Mouse (Mus musculus) adipocyte (in vitro differentiated cells): ENCODE data around the gene Pea15a.

ENCODE experiments used
- DNase-seq: peaks from one replicate; pipeline ENCODE4 v3.0.0-alpha.2; 2016; ENCODE audit warnings: low spot score

Pea15a gene

GRCm38 (mm10) chr1:172204814-172205740 lies 1.5 kb downstream of the Pea15a start:
- DNase-seq: no peak

- no peak for DNase-seq
Measured at GRCm38 (mm10) chr1:172204033-172204813, 2.4 kb downstream of the Pea15a start.

DNA sequence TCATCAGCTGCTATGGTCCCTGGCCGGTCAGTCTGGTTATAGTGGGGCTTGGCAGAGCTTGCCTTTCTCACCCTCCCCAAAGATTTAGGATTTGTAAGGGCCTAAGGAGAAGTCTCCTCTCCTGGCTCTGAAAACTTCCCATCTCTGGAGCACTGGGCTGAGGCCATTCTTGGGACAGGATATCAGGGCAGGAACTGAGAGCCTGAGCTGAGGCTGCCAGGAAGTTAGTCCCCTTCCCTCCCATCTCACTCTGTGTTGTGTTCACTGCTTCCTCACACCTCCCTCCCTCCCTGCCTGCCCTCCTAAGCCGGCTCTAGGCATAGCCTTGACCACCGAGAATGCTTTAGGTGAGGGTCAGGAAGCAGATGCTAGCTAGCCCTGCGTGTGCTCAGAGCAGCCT lies 3.0 kb downstream of the Pea15a start:
- no peak for DNase-seq

DNA sequence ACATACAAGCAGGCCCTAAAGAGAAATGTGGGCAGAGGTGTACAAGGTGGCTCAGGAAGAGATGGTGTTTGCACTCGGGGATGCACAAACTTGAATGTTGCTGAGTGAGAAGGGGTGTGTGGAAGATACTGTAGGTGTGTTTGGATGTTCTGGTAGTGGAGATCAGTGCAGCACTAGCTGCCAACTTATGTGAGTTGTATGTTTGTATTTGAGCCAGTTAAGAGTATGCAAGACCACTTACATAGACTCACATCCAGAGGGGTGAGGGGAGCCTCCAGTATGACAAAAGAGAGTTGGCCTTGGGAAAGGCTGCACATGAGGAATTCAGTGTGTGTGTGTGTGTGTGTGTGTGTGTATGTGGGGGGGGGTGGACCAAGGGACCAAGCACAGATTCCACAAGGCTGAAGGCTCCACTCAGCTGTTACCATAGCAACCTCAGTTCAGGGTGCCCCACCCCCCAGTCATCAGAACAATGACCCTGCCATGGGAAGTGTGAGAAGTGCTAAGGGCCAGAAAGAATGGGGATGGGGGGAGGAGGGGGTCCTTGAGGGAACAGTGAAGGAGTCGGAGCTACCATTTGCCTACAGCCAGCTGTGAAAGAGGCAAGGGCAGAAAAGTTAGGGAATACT lies 3.6 kb downstream of the Pea15a start:
- DNase-seq: no peak

DNA sequence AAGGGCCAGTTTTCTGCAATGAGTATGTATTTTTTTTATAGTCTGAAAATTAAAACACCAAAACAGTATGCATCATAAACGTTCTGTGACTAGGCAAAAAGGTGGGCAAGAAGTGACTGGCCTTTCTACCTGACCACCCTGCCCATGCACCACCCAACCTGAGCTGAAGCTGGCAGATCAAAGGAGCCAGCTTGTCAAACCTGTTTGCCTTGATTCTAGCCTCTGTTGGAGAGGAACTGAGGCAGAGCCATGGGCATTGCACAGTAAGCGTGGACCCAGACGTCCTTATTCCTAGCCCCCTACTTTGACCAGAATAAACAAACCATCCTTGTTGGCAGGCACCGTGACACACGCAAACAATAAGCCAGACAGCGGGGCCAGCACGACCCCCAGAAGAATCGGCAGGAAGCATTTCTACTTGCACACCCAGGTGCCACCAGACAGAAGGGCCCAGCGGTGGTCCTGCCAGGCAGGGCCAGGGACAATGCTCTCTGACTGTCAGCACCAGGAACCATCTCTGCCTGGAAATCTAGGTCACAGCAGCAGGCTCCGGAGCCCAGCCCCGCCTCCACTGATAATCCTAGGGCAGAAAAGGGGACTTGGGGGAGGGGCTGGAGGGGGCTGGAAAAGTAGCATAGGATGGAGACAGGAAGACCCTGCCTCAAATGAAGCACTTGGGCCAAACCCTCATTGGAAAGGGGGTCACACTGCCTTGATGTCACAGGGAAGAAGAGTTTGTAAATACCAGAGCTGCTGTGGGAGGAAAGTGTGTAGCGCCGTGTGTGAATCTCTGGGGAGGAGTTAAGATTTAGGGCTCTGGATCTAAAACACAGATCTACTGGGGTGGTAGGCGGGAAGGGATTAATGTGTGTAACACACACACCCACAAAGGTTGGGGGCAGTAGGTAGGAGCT lies 4.4 kb downstream of the Pea15a start:
- no peak for DNase-seq

- DNase-seq: no peak
Measured at GRCm38 (mm10) chr1:172200871-172201447, 5.6 kb downstream of the Pea15a start.

- DNase-seq: no peak
Measured at GRCm38 (mm10) chr1:172200161-172200560, 6.4 kb downstream of the Pea15a start.

DNA sequence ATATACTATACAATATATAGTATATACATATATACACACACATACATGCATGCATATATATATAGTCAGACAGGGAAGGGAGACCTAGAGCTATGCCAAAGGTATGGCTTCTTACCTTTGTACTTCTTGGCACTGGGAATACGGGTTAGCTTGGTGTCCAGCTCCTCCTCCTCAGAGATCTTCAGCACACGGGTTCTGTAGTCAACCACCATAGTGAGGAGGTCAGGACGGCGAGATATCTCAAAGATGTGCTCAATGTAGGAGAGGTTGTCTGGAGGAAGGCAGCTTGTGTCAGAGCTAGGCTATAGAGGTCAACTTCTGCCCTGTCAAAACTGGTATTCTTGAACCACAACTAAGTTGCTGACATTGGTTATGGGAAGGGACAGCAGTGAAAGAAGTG lies 7.6 kb downstream of the Pea15a start:
- DNase-seq: no peak

DNA sequence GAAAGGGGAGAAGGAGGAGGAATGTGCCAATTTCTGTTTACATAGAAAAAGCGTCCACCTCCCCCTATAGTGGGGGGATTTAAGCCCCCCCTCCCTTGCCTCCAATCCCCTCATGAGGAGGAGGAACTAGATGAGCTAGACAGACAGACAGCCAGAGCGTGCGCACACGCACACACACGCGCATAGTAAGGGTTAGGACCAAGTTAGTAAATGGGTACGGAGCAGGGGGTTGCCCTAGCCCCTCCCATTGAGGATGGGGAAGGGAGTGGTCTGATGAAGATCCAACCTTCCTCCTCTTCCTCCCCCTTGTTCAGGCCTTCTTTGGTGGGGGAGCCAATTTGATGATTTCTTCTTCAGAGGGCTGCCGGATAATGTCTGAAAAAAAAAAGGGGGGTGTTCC lies 8.3 kb downstream of the Pea15a start:
- no peak for DNase-seq

DNA sequence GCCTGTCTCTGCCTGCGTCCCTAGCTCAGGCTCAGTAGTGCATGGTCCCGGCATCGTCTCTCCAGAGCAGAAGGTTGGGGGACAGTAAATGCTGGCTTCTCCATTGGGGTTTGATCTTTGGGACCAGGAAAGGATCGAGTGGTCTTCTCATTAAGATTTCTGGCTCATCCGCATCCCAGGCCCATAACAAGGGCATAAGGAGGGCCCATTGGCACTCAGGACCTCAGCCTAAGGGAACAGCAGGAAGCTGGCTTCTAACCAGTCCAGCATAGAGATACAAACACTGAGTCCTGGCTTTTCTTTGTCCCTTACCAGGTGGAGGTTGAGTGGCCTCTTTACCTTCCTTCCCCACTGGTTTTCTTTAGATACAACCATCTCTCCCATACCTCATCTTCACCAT lies 8.8 kb downstream of the Pea15a start:
- no peak for DNase-seq

DNA sequence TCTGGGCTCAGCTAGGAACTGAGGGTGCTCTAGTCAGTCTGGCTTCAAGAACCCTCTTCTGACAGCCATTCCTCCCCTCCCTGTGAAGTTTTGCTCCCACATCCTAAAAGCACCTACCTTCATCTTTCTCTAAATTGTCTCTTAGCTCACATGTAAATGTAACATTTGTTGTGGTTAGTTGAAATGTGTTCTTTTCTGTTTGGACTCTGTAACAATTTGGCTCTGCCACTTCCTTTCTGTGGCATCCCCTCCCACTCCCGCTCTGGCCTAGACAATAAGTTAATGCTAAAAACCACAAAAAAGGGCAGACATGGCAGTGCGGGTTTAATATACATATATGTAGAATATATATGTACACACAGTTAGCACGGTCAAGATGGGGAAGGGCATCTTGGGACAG lies 9.5 kb downstream of the Pea15a start:
- DNase-seq: no peak

GRCm38 (mm10) chr1:172194435-172194834 lies 12.2 kb downstream of the Pea15a start:
- no peak for DNase-seq

GRCm38 (mm10) chr1:172192217-172192616 lies 14.4 kb downstream of the Pea15a start:
- DNase-seq: no peak

GRCm38 (mm10) chr1:172191578-172191977 lies 15.0 kb downstream of the Pea15a start:
- no peak for DNase-seq

DNA sequence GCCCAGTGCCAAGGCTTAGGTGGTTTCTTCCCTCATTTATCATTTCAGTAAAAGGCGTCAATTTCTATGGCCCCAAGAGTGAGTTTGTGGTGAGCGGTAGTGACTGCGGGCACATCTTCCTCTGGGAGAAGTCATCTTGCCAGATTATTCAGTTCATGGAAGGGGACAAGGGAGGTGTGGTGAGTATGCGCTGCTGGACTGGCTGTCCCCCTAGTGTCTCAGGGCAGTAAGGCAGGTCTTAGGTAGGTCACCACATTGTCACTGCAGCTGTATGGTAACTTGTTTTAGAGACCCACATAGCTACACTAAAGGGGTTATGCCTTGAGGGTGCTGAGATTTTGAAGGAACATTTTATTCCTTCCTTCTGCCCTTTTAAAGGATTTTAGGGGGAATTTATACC lies 17.7 kb downstream of the Pea15a start:
- peak; percentile 12 for DNase-seq

- DNase-seq: peak; percentile 41
Measured at GRCm38 (mm10) chr1:172186401-172187289, 20.0 kb downstream of the Pea15a start.

GRCm38 (mm10) chr1:172183915-172184314 lies 22.7 kb downstream of the Pea15a start:
- no peak for DNase-seq

DNA sequence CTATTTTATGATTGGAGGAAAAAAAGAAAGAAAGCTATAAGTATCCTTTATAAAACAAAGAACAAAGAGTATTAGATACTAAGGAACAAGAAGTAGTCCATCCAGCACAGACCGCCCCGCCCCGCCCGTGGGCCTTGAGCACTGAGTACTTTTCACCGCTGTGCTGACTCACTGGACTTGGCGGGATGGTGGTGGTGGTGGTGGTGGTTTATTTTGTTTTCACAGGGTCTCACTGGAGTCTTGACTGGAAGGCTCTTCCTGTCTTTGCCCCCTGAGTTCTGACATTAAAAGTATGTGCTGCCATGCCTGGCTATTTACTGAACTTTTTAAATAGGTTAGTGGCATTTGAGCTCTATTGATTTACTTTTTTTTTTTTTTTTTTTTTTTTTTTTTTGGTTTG lies 23.5 kb downstream of the Pea15a start:
- no peak for DNase-seq

DNA sequence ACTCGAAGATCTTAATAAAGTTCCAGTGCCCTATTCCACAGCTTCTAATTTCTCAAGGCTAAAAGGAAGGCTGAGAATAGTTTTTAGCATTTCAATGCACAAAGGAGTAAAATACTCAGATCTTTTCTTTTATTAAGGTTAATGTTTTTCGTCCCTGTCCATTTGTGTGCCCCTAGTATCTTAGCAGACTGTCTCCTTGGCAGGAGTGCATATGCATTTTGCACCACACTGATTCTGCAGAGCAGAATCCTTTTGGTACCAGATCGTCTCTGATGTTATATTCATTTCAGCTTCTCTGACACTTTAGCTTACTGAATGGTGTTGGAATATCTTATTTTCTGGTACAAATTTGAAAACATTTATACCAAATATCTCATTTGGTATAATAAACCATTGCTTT lies 24.8 kb downstream of the Pea15a start:
- DNase-seq: no peak

DNA sequence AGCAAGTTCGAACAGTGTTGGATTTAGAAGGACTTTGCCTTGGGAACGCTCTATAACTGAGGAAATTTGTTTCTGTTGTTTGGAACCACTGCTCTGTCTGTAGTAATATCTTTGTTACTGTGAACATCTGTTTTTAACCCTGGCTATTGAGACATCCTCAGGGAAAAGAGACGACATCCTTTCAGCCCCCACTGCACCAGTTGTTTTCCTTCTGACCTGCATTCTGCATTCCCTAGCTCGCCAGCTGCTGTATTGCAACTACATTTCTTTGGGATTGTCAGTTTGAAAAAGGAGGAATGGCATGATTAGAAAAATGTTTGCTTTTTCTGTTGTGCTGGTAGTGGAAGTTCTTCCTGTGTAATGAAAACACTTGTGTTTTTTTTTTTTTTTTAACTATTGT lies 25.7 kb downstream of the Pea15a start:
- peak; percentile 76 for DNase-seq
